ENCODE assay signal across 9 mouse cellular contexts in genomic region chrX:100480317-100480716, GRCm38 (mm10). TPM values are rescaled to one million over a fixed set of nuclear protein-coding genes. Genes with fewer than 3 reads are reported as not detected.
DNase-seq lines count a peak whose midpoint lies in the region; ATAC-seq and TF ChIP-seq lines count a peak whose summit lies in the region.
"Had no signal": no experiment of that assay in that cellular context is flagged by ENCODE, and none has a peak within 500 bp of the region (broad histone marks: within the 10 kb centered on the region; RNA-seq: fewer than 3 reads in every experiment).

No protein-coding gene starts in this region.

- no peak overlapping the region for H3K4me3 ChIP-seq in left cerebral cortex, adult 2 months
- H3K4me3 ChIP-seq: limb, embryonic 15.5 days had no signal

- peak; percentile 61 for TF ChIP-seq CTCF in left cerebral cortex, adult 2 months (IDR thresholded peaks at IDR 0.05)

- intact Hi-C loops in left cerebral cortex, adult 2 months (cut with DNase I) = loop anchor here (5.0 kb wide), 2 partner anchors 673 to 1348 kb away; no protein-coding TSS in a partner anchor

- H3K27ac ChIP-seq in left cerebral cortex, adult 2 months = no peak overlapping the region
- H3K27ac ChIP-seq: limb, embryonic 15.5 days had no signal

- ATAC-seq in inflammation-experienced regulatory T-cells, adult 6 months = peak; percentile 96
- ATAC-seq in megakaryocyte progenitor cell, adult 5-6 weeks (replicated peaks; ENCODE audit: poor library complexity) = peak; percentile 99

- DNase-seq in R1 (ENCODE audit: low read depth, low spot score) = peak; percentile 60
- DNase-seq in cerebellum, postnatal 10 days = peak; percentile 77 to 82
- DNase-seq in frontal cortex, postnatal 36 days (ENCODE audit: low spot score in 2 of 2) = peak; percentile 23 to 51
- peak; percentile 37 to 47 for DNase-seq in left cerebral cortex, adult 2 months (ENCODE audit: extremely low spot score in 1 of 2, low spot score in 2 of 2)
- DNase-seq in right cerebral cortex, adult 2 months (ENCODE audit: low spot score in 2 of 2) = peak; percentile 44 to 46
- peak; percentile 37 to 69 for DNase-seq in urinary bladder, postnatal 36 days (ENCODE audit: low spot score in 2 of 2)

RNA-seq across cellular contexts. Expression of gene Igbp1, which starts 13.8 kb away (rescaled TPM):
- polyA plus RNA-seq in inflammation-experienced regulatory T-cells, adult 6 months (2017; shearing (Covaris generic)) = 10 to 100 TPM; 72.8 to 90.9 (median 83.2) TPM
- total RNA-seq in left cerebral cortex, adult 2 months (2021) = 10 to 100 TPM; 37.9 to 43.1 TPM
- total RNA-seq in megakaryocyte progenitor cell, adult 5-6 weeks (2015) = 85.4 and 95.5 TPM in 2 replicates
- total RNA-seq in megakaryocyte progenitor cell, adult 5-6 weeks (2017) = 113 and 116 TPM in 2 replicates

RNA-seq across cellular contexts. Expression of gene Awat2, which starts 37.8 kb away (rescaled TPM):
- polyA plus RNA-seq in inflammation-experienced regulatory T-cells, adult 6 months (2017; shearing (Covaris generic)) = under 1 TPM; 0.65 to 0.98 (median 0.77) TPM
- not detected for total RNA-seq in left cerebral cortex, adult 2 months (2021)
- total RNA-seq in megakaryocyte progenitor cell, adult 5-6 weeks (2015) = 1.2 and 1.9 TPM in 2 replicates
- total RNA-seq in megakaryocyte progenitor cell, adult 5-6 weeks (2017) = 0.71 and 0.84 TPM in 2 replicates

RNA-seq across cellular contexts. Expression of gene Dgat2l6, which starts 44.3 kb away (rescaled TPM):
- not detected for polyA plus RNA-seq in inflammation-experienced regulatory T-cells, adult 6 months (2017; shearing (Covaris generic))
- 1 to 10 TPM in 1 of 2 experiments, under 1 TPM in 1; 0.35 to 1.1 TPM for total RNA-seq in left cerebral cortex, adult 2 months (2021)
- not detected in 2 replicates for total RNA-seq in megakaryocyte progenitor cell, adult 5-6 weeks (2015)
- not detected in 2 replicates for total RNA-seq in megakaryocyte progenitor cell, adult 5-6 weeks (2017)

RNA-seq across cellular contexts. Expression of gene Otud6a, which starts 51.5 kb away (rescaled TPM):
- polyA plus RNA-seq in inflammation-experienced regulatory T-cells, adult 6 months (2017; shearing (Covaris generic)) = not detected
- total RNA-seq in left cerebral cortex, adult 2 months (2021) = not detected
- not detected in 2 replicates for total RNA-seq in megakaryocyte progenitor cell, adult 5-6 weeks (2015)
- not detected in 2 replicates for total RNA-seq in megakaryocyte progenitor cell, adult 5-6 weeks (2017)
- polyA plus RNA-seq: limb, embryonic 15.5 days had no signal
